In the genomic region with DNA sequence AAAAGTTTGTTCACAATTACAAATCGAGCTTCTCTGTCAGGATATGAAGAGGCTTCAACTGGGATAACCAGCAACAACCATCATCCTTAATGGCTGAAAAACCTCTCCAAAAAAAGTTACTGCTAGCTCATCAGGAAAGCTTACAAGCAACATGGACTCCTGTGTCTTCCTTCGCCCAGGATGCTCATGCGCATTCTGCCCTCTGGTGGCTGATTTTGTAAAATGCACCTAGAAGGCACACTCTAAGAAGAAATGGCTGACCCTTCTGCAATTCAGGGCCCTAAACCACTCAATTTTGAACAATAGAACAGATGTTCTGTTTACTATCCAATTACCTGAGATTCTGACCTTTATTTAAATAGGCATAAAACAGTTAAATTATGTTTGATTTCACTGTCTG, we compare ENCODE assay signal across 9 mouse cellular contexts.
DNase-seq lines count a peak whose midpoint lies in the region; ATAC-seq and TF ChIP-seq lines count a peak whose summit lies in the region.
"Had no signal": no experiment of that assay in that cellular context is flagged by ENCODE, and none has a peak within 500 bp of the region (broad histone marks: within the 10 kb centered on the region; RNA-seq: fewer than 3 reads in every experiment).

No protein-coding gene starts in this region.

- H3K27me3 ChIP-seq in forebrain, embryonic 13.5 days = no peaks in the 10 kb centered on the region
- H3K27me3 ChIP-seq in forebrain, embryonic 12.5 days = no peaks in the 10 kb centered on the region
- no peaks in the 10 kb centered on the region for H3K27me3 ChIP-seq in C2C12 (ENCODE audit: control insufficient read depth, insufficient read depth, insufficient read length)
- no peaks in the 10 kb centered on the region for H3K27me3 ChIP-seq in forebrain, postnatal 0 days (ENCODE audit: insufficient read depth, low read length)
- H3K27me3 ChIP-seq in lung, postnatal 0 days (replicated peaks; ENCODE audit: insufficient read depth, low read length) = no peaks in the 10 kb centered on the region

- no peak for TF ChIP-seq EP300 in lung, postnatal 0 days (IDR thresholded peaks at IDR 0.05)

- H3K9me3 ChIP-seq in forebrain, embryonic 13.5 days (replicated peaks) = no peaks in the 10 kb centered on the region
- H3K9me3 ChIP-seq in forebrain, embryonic 12.5 days = no peaks in the 10 kb centered on the region
- H3K9me3 ChIP-seq in forebrain, postnatal 0 days (ENCODE audit: low read length) = no peaks in the 10 kb centered on the region
- no peaks in the 10 kb centered on the region for H3K9me3 ChIP-seq in lung, postnatal 0 days (ENCODE audit: low read length)

- H3K27ac ChIP-seq in forebrain, embryonic 13.5 days = no peak overlapping the region
- H3K27ac ChIP-seq in forebrain, embryonic 12.5 days = no peak overlapping the region
- H3K27ac ChIP-seq in forebrain, postnatal 0 days (ENCODE audit: low read depth, low read length) = no peak overlapping the region
- H3K27ac ChIP-seq in lung, postnatal 0 days (ENCODE audit: low read length) = no peak overlapping the region
- H3K27ac ChIP-seq: macrophage had no signal

- H3K4me2 ChIP-seq in forebrain, embryonic 13.5 days = no peak overlapping the region
- H3K4me2 ChIP-seq in forebrain, embryonic 12.5 days = no peak overlapping the region
- H3K4me2 ChIP-seq in forebrain, postnatal 0 days (ENCODE audit: low read depth) = no peak overlapping the region
- H3K4me2 ChIP-seq in lung, postnatal 0 days (replicated peaks; ENCODE audit: low read depth, low read length) = no peak overlapping the region

- WGBS in forebrain, embryonic 13.5 days = 4% methylated on average over 3 of the region's 3 CpGs
- WGBS in forebrain, embryonic 12.5 days = 6% methylated on average over 3 of the region's 3 CpGs
- WGBS in forebrain, postnatal 0 days = 3% methylated on average over 3 of the region's 3 CpGs
- WGBS in lung, postnatal 0 days = 6% methylated on average over 3 of the region's 3 CpGs

- H3ac ChIP-seq in C2C12 (ENCODE audit: control insufficient read depth, insufficient read length, low read depth) = no peak overlapping the region

- TF ChIP-seq CTCF in C2C12 (IDR thresholded peaks at IDR 0.05; ENCODE audit: control insufficient read depth, insufficient read depth, insufficient read length) = peak; percentile 16
- TF ChIP-seq CTCF in forebrain, postnatal 0 days (IDR thresholded peaks at IDR 0.05; ENCODE audit: low read depth) = peak; percentile 91
- peak; percentile 90 for TF ChIP-seq CTCF in lung, postnatal 0 days (IDR thresholded peaks at IDR 0.05)

- H3K4me3 ChIP-seq in forebrain, embryonic 13.5 days = no peak overlapping the region
- H3K4me3 ChIP-seq in forebrain, embryonic 12.5 days (replicated peaks) = no peak overlapping the region
- no peak overlapping the region for H3K4me3 ChIP-seq in C2C12 (ENCODE audit: insufficient read depth, poor library complexity, severe bottlenecking)
- no peak overlapping the region for H3K4me3 ChIP-seq in forebrain, postnatal 0 days (ENCODE audit: low read depth, low read length)
- no peak overlapping the region for H3K4me3 ChIP-seq in lung, postnatal 0 days (ENCODE audit: low read depth, low read length)

- H3K36me3 ChIP-seq in forebrain, embryonic 13.5 days (ENCODE audit: poor library complexity, severe bottlenecking) = no peaks in the 10 kb centered on the region
- H3K36me3 ChIP-seq in forebrain, embryonic 12.5 days (replicated peaks) = no peaks in the 10 kb centered on the region
- H3K36me3 ChIP-seq in C2C12 (ENCODE audit: control insufficient read depth, insufficient read depth) = no peaks in the 10 kb centered on the region
- H3K36me3 ChIP-seq in forebrain, postnatal 0 days (ENCODE audit: insufficient read depth) = no peaks in the 10 kb centered on the region
- no peaks in the 10 kb centered on the region for H3K36me3 ChIP-seq in lung, postnatal 0 days (ENCODE audit: insufficient read depth, low read length)

- DNase-seq in brain, adult 2 months (ENCODE audit: low read depth, low spot score) = peak; percentile 80
- peak; percentile 90 for DNase-seq in forebrain, postnatal 0 days
- DNase-seq in kidney, postnatal 4 days = peak; percentile 72 to 78
- peak; percentile 66 for DNase-seq in lung, postnatal 0 days (ENCODE audit: low spot score)
- DNase-seq in right cerebral cortex, postnatal 4 days = peak; percentile 68

- H3K9ac ChIP-seq in forebrain, embryonic 13.5 days = no peak overlapping the region
- no peak overlapping the region for H3K9ac ChIP-seq in forebrain, embryonic 12.5 days
- H3K9ac ChIP-seq in forebrain, postnatal 0 days = no peak overlapping the region
- H3K9ac ChIP-seq in lung, postnatal 0 days (replicated peaks; ENCODE audit: low read depth) = no peak overlapping the region

- H3K79me3 ChIP-seq in C2C12 (ENCODE audit: low read depth) = no peaks in the 10 kb centered on the region

- peaks cover 7% of the 10 kb centered on the region for H3K4me1 ChIP-seq in forebrain, embryonic 13.5 days
- no peaks in the 10 kb centered on the region; the same call in 1 of the 2 replicates for H3K4me1 ChIP-seq in forebrain, embryonic 12.5 days
- H3K4me1 ChIP-seq in forebrain, postnatal 0 days (ENCODE audit: insufficient read depth) = no peaks in the 10 kb centered on the region
- no peaks in the 10 kb centered on the region for H3K4me1 ChIP-seq in lung, postnatal 0 days (ENCODE audit: insufficient read depth, low read depth, low read length)

- peak; percentile 59 for ATAC-seq in forebrain, embryonic 13.5 days
- no peak; the same call in 1 of the 2 replicates for ATAC-seq in forebrain, embryonic 12.5 days (ENCODE audit: low FRiP score)
- ATAC-seq in forebrain, postnatal 0 days = peak; percentile 73
- ATAC-seq in lung, postnatal 0 days = no peak

- H3K79me2 ChIP-seq in C2C12 (ENCODE audit: control insufficient read depth, insufficient read depth) = no peaks in the 10 kb centered on the region

TF ChIP-seq in C2C12, 6 proteins besides CTCF, POLR2A, EP300 and RAD21:
- TF ChIP-seq MAX (IDR thresholded peaks at IDR 0.05) = no peak
- TF ChIP-seq CEBPB (IDR thresholded peaks at IDR 0.05; ENCODE audit: low read depth) = no peak

Comparison
In these comparisons a context has a peak if more than half of its experiments do, and no peak if none do; other contexts are left out.
1. ATAC-seq: peak in forebrain, embryonic 13.5 days (single experiment) and forebrain, postnatal 0 days (single experiment); none in forebrain, embryonic 12.5 days (single experiment) and lung, postnatal 0 days (single experiment).
2. CTCF ChIP-seq: peak in every context shown above with its lines; median percentile 91 in forebrain, postnatal 0 days; 90 in lung, postnatal 0 days; 16 in C2C12.
3. Peak in every context shown above with its lines, with median percentiles within 50 percentile points of each other: DNase-seq.